Mouse (Mus musculus) limb, embryonic 12.5 days (tissue): ENCODE data around the gene Pitpnm2. TPM values are rescaled to one million over a fixed set of nuclear protein-coding genes. Genes with fewer than 3 reads are reported as not detected.
"Not testable (repeated sequence)": the region's sequence is repeated elsewhere in the genome, so short reads cannot be mapped to it uniquely, and the experiment has no call there.

Experiments used
- ATAC-seq: fragments of 200-750 bp; cut with Nextera tagmentation; 2 replicates; pipeline ENCODE4 v1.8.0; 2017; ENCODE audit warnings: low read depth, moderate TSS enrichment; ENCODE audit not compliant: insufficient number of reproducible peaks, insufficient read depth, low FRiP score, low TSS enrichment
- H3K27ac ChIP-seq: fragments of 300-500 bp; sonication (generic); 2 replicates; pipeline ENCODE4 v1.5.1; 2016; ENCODE audit warnings: mild to moderate bottlenecking, moderate library complexity
- H3K27me3 ChIP-seq: fragments of 300-500 bp; sonication (generic); 2 replicates; pipeline ENCODE4 v1.6.1; 2016; ENCODE audit warnings: mild to moderate bottlenecking, moderate library complexity
- H3K36me3 ChIP-seq: fragments of 300-500 bp; sonication (generic); 2 replicates; pipeline ENCODE4 v1.6.1; 2016; ENCODE audit warnings: mild to moderate bottlenecking, moderate library complexity
- H3K4me1 ChIP-seq: fragments of 300-500 bp; sonication (generic); replicated peaks from 2 replicates; pipeline ENCODE4 v1.6.1; 2016
- H3K4me2 ChIP-seq: fragments of 300-500 bp; sonication (generic); 2 replicates; pipeline ENCODE4 v1.6.1; 2016; ENCODE audit warnings: mild to moderate bottlenecking, moderate library complexity
- H3K4me3 ChIP-seq: fragments of 300-500 bp; sonication (generic); replicated peaks from 2 replicates; pipeline ENCODE4 v1.5.1; 2016; ENCODE audit warnings: mild to moderate bottlenecking
- H3K9ac ChIP-seq: fragments of 300-500 bp; sonication (generic); replicated peaks from 2 replicates; pipeline ENCODE4 v1.6.1; 2016; ENCODE audit warnings: mild to moderate bottlenecking, moderate library complexity
- H3K9me3 ChIP-seq: fragments of 300-500 bp; sonication (generic); 2 replicates; pipeline ENCODE4 v1.6.1; 2016; ENCODE audit warnings: mild to moderate bottlenecking, moderate library complexity
- WGBS: fragments of 180-500 bp; shearing (Covaris S2); methylation state at CpG from one replicate; pipeline ENCODE4 v1.1.7; 2016; 5-methylcytosine and 5-hydroxymethylcytosine counted together
- polyA plus RNA-seq: library from polyadenylated mRNA; unstranded; fragments of >200 nt; fragmentation: Nextera tagmentation; extraction: Ambion mirVana; gene quantifications from 2 replicates; pipeline ENCODE4 v1.2.1, GENCODE M21; 2016

Pitpnm2 gene
- polyA plus RNA-seq = 3.1 and 3.6 TPM in 2 replicates

DNA sequence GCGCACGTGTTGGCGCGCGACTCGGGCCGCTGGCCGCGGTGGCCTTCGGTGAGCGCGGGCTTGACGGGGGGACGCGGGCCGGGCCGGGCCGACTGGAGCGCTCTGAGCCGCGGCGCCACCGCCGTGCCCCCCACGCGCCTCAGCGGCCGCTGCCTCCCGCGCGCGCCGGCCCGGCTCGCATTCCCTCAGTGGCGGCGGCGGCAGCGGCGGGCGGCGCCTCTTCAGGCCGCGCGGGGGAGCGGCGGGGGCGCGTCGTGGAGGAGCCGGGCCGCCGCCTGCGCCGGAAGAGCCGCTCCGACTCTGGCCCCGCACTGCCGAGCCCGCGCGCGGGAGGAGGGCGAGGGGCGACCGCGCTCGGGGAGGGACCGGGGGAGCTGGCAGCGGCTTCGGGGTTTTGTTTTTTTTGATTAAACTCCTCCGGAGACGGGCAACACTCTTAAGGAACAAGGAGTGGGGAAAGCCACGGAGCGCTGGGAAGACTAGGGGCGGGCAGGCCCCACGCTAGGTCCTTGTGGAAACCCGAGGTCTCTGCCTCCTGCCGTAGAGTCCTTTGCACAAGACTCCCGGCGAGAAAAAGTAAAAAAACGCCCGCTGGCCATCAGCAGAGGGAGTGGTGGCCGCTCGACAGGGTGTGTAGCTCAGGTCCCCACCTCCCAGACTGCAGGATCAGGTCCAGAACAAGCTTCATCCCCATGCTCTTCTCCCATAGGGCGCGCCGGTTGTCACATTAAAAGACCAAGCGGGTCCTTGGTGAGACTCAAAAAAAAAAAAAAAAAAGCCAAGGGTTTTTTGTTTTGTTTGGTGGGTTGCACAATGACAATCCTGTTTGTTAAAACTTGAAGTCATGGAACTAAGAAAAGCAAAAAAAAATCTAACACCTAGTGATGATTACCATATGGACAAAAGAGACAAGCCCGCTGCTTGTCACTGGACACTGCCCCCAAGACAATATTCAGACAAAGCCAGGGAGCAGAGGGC lies at the start of gene Pitpnm2:
Gene Pitpnm2, minus strand, starts transcription at position 147 of the 978 bp plus-strand sequence.
- peak within 1 kb of the TSS; percentile 70 for H3K4me3 ChIP-seq
- H3K9me3 ChIP-seq = no peaks in the 10 kb centered on the region
- H3K36me3 ChIP-seq = peaks cover 27% of the 10 kb centered on the region
- WGBS = under 1% methylated on average over 84 of the region's 90 CpGs
- H3K27me3 ChIP-seq = 0 out of 2 replicates have a peak, but pooled peaks cover 7% of the 10 kb centered on the region
- H3K27ac ChIP-seq = peak within 1 kb of the TSS; percentile 50
- peak; percentile 46; the same call in 1 of the 2 replicates for ATAC-seq
- H3K4me2 ChIP-seq = peak within 1 kb of the TSS; percentile 86
- H3K9ac ChIP-seq = peak within 1 kb of the TSS; percentile 79
- peaks cover 17% of the 10 kb centered on the region for H3K4me1 ChIP-seq

GRCm38 (mm10) chr5:124299307-124299706 lies 49.7 kb upstream of the Pitpnm2 start:
- peaks cover 73% of the 10 kb centered on the region for H3K36me3 ChIP-seq
- 60% methylated on average over 4 of the region's 4 CpGs for WGBS
- not testable (repeated sequence) for H3K4me1 ChIP-seq, H3K27ac ChIP-seq, H3K9me3 ChIP-seq, H3K4me3 ChIP-seq, H3K9ac ChIP-seq, H3K27me3 ChIP-seq, ATAC-seq, H3K4me2 ChIP-seq

DNA sequence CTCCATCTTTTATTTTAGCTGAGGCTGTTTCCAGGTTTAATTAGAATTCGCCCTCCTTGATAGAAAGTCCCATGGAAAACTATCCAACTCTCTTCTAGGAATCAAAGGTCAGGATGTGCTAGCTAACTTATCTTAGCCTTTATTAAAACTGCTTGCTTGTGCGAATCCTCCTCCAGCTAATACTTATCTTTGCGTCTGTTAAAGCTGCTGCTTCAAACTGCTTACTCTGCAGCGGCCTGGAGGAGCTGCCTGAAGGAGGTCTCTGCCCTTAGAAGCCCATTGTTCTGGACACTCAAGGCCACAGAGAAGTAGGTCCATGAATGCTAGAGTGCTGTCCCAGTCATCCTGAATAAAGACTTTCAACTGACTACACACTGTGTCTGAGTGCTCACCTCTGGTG lies 46.9 kb upstream of the Pitpnm2 start:
- H3K36me3 ChIP-seq = peaks cover 83% of the 10 kb centered on the region
- 91% methylated on average over 4 of the region's 4 CpGs for WGBS
- H3K9ac ChIP-seq = no peak overlapping the region
- H3K4me2 ChIP-seq = no peak overlapping the region
- H3K27ac ChIP-seq = no peak overlapping the region
- H3K4me1 ChIP-seq = no peaks in the 10 kb centered on the region
- no peak overlapping the region for H3K4me3 ChIP-seq
- ATAC-seq = no peak
- H3K9me3 ChIP-seq = no peaks in the 10 kb centered on the region; the same call in 1 of the 2 replicates
- H3K27me3 ChIP-seq = no peaks in the 10 kb centered on the region

DNA sequence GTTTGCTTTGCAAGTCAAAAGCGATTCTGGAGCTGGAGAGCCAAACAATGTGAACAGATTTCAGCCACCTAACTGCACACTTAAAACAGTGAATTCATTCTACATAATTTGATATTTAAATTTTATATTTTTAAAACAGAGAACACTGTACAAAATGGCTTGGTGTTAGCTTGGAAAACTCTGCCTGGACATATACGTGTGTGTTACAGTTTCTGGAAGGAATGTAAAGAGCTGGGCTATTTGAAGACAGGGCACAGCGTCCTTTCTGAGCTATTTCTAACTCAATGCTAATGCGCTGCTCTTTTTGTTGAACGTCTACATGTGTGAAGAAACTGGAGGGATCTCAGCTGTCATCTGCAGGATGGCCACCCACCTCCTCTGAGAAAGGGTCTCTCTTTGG lies 44.4 kb upstream of the Pitpnm2 start:
- no peaks in the 10 kb centered on the region for H3K27me3 ChIP-seq
- no peak overlapping the region for H3K4me3 ChIP-seq
- peaks cover 95% of the 10 kb centered on the region for H3K36me3 ChIP-seq
- no peak overlapping the region for H3K4me2 ChIP-seq
- 97% methylated on average over 5 of the region's 5 CpGs for WGBS
- no peak overlapping the region for H3K27ac ChIP-seq
- no peaks in the 10 kb centered on the region for H3K4me1 ChIP-seq
- no peak for ATAC-seq
- H3K9me3 ChIP-seq = no peaks in the 10 kb centered on the region; the same call in 1 of the 2 replicates
- no peak overlapping the region for H3K9ac ChIP-seq

DNA sequence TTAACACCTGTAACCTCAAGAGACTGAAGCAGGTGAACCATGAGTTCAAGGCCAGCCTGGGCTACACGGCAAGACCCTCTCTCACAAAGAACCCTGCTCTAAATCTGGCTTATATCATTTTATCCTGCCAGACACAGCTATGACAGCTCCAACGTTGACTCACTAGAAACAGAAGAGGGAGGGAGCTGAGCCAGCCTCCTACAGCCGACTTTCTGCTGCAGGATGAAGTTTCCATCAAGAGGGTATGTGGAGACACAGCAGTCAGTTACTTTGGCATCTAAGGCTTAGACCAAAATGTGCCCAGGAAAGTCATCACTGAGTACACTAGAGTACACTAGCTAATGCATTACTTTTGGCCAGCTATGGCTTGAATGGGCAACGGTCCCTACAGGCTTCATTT lies 40.7 kb upstream of the Pitpnm2 start:
- no peak for ATAC-seq

GRCm38 (mm10) chr5:124287616-124288247 lies 38.2 kb upstream of the Pitpnm2 start:
- no peak overlapping the region for H3K9ac ChIP-seq
- H3K9me3 ChIP-seq = peaks cover 3% of the 10 kb centered on the region; the same call in 1 of the 2 replicates
- H3K4me2 ChIP-seq = no peak overlapping the region
- no peak overlapping the region for H3K27ac ChIP-seq
- H3K4me3 ChIP-seq = no peak overlapping the region
- no peaks in the 10 kb centered on the region for H3K4me1 ChIP-seq
- H3K27me3 ChIP-seq = no peaks in the 10 kb centered on the region
- 95% methylated on average over 6 of the region's 6 CpGs for WGBS
- peaks cover 88% of the 10 kb centered on the region for H3K36me3 ChIP-seq
- ATAC-seq = no peak

More for the DNA sequence above, 40.7 kb upstream of the Pitpnm2 start:
- peaks cover 3% of the 10 kb centered on the region; the same call in 1 of the 2 replicates for H3K9me3 ChIP-seq
- H3K27ac ChIP-seq = no peak overlapping the region
- no peaks in the 10 kb centered on the region for H3K4me1 ChIP-seq
- no peak overlapping the region for H3K4me3 ChIP-seq
- no peaks in the 10 kb centered on the region for H3K27me3 ChIP-seq
- 92% methylated on average over 4 of the region's 4 CpGs for WGBS
- H3K4me2 ChIP-seq = no peak overlapping the region
- peaks cover 95% of the 10 kb centered on the region for H3K36me3 ChIP-seq
- H3K9ac ChIP-seq = no peak overlapping the region

DNA sequence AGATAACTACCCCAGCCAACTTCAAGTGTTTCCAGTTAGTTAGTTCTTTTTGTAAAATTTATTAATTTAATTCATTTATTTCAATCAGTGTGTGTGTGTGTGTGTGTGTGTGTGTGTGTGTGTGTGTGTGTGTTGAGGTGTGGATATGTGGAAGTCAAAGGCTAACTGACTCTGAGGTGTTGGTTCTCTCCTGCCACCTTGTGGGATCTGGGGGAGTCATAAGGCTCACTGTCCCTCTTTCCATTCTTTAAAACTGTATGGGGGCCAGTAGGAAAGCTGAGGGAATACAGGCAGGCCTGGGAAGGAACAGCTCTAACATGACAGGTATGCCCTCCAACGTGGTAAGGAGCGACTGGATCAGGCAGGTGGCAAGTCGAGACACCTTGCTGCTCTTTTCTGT lies 34.8 kb upstream of the Pitpnm2 start:
- no peak overlapping the region for H3K27ac ChIP-seq
- H3K4me2 ChIP-seq = no peak overlapping the region
- H3K4me1 ChIP-seq = no peaks in the 10 kb centered on the region
- H3K27me3 ChIP-seq = no peaks in the 10 kb centered on the region
- 70% methylated on average over 3 of the region's 3 CpGs for WGBS
- no peak overlapping the region for H3K4me3 ChIP-seq
- peaks cover 88% of the 10 kb centered on the region for H3K36me3 ChIP-seq
- H3K9ac ChIP-seq = no peak overlapping the region
- no peak for ATAC-seq
- H3K9me3 ChIP-seq = peaks cover 3% of the 10 kb centered on the region; the same call in 1 of the 2 replicates

- ATAC-seq = no peak
- 92% methylated on average over 2 of the region's 2 CpGs for WGBS
- no peak overlapping the region for H3K27ac ChIP-seq
- H3K9ac ChIP-seq = no peak overlapping the region
- no peaks in the 10 kb centered on the region for H3K4me1 ChIP-seq
- peaks cover 1% of the 10 kb centered on the region; the same call in 1 of the 2 replicates for H3K9me3 ChIP-seq
- H3K4me2 ChIP-seq = no peak overlapping the region
- no peak overlapping the region for H3K4me3 ChIP-seq
- H3K36me3 ChIP-seq = peaks cover 87% of the 10 kb centered on the region
- H3K27me3 ChIP-seq = no peaks in the 10 kb centered on the region
Measured at GRCm38 (mm10) chr5:124282854-124283253, 33.3 kb upstream of the Pitpnm2 start.

DNA sequence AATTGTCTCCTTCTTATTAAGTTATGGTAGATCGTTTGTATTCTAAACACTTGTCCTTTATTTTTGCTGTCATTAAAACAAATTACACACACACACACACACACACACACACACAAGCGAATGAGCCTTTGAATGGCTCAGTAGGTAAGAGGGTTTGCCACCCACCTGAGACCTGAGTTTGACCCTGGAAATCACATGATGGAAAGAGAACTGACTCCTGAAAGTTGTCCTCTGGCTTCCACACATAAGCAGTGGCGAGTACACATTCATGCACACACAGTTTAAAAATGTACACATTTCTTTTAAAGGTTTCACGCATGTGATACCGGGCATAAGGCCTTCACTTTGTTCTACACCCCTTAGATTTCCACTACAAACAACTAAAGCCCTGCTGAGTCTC lies 20.7 kb upstream of the Pitpnm2 start:
- no peaks in the 10 kb centered on the region for H3K9me3 ChIP-seq
- no peak overlapping the region for H3K9ac ChIP-seq
- H3K4me2 ChIP-seq = no peak overlapping the region
- H3K27me3 ChIP-seq = no peaks in the 10 kb centered on the region
- no peak for ATAC-seq
- 93% methylated on average over 5 of the region's 5 CpGs for WGBS
- no peak overlapping the region for H3K4me3 ChIP-seq
- no peak overlapping the region for H3K27ac ChIP-seq
- H3K4me1 ChIP-seq = no peaks in the 10 kb centered on the region
- peaks cover 59% of the 10 kb centered on the region for H3K36me3 ChIP-seq

DNA sequence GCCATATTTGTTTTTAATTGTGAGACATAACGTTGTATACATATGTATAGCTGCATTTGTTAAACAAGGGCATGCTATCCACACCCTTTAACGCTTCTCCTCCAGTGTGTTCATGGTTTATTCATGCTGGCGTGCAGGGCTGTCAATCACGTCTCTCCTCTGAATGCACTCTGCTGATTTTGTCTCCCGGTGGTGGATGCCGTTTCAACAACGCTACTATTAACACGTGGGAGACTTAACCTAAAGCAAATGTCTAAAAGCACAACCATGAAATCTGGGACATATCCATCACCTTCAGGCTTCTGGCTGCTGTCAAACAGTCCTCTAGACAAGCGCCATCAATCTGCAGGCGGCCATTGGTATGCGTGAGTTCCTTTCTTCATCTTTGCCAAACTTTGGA lies 20.1 kb upstream of the Pitpnm2 start:
- H3K27me3 ChIP-seq = no peaks in the 10 kb centered on the region
- H3K36me3 ChIP-seq = peaks cover 59% of the 10 kb centered on the region
- no peak for ATAC-seq

GRCm38 (mm10) chr5:124267652-124268051 lies 18.1 kb upstream of the Pitpnm2 start:
- ATAC-seq = no peak
- peaks cover 71% of the 10 kb centered on the region for H3K36me3 ChIP-seq
- no peak overlapping the region for H3K9ac ChIP-seq
- WGBS = 87% methylated on average over 6 of the region's 6 CpGs
- no peak overlapping the region for H3K4me2 ChIP-seq
- H3K9me3 ChIP-seq = no peaks in the 10 kb centered on the region
- no peak overlapping the region for H3K4me3 ChIP-seq
- H3K27ac ChIP-seq = no peak overlapping the region
- no peaks in the 10 kb centered on the region for H3K4me1 ChIP-seq
- no peaks in the 10 kb centered on the region for H3K27me3 ChIP-seq

More for the DNA sequence above, 20.1 kb upstream of the Pitpnm2 start:
- Histone ChIP-seq H3K27ac (no peak overlapping the region), H3K9ac (no peak overlapping the region), H3K4me1 (no peaks in the 10 kb centered on the region), H3K4me3 (no peak overlapping the region), H3K9me3 (no peaks in the 10 kb centered on the region), H3K4me2 (no peak overlapping the region)
- 79% methylated on average over 11 of the region's 11 CpGs for WGBS
